Mouse (Mus musculus) E14TG2a.4 (cell line): ENCODE results near the gene Gp1ba.

Experiments
- CTCF ChIP-seq: conservative IDR thresholded peaks from 2 replicates; pipeline ENCODE4 v1.5.1; 2014; ENCODE audit warnings: low read length
- NANOG ChIP-seq: IDR thresholded peaks from 2 replicates; pipeline ENCODE4 v1.6.1; 2014; ENCODE audit warnings: borderline replicate concordance, low read length, mixed read lengths
- POU5F1 ChIP-seq: IDR thresholded peaks from 2 replicates; pipeline ENCODE4 v1.6.1; 2014; ENCODE audit warnings: low read length, borderline replicate concordance

- TF ChIP-seq CTCF = no peak
- no peak for TF ChIP-seq NANOG
- no peak for TF ChIP-seq POU5F1
Observed at GRCm38 (mm10) chr11:70638293-70638692, 629 bp upstream of the Gp1ba start.
